Mouse (Mus musculus) hindbrain, postnatal 0 days (tissue): ENCODE results near the gene Fbn1. TPM values are rescaled to one million over a fixed set of nuclear protein-coding genes. Genes with fewer than 3 reads are reported as not detected.
A peak's percentile ranks its signal among the peaks of the same experiment; 100 is the strongest.

ENCODE experiments used
- ATAC-seq: fragments of 200-750 bp; cut with Nextera tagmentation; 2 replicates; pipeline ENCODE4 v1.8.0; 2017; ENCODE audit warnings: mild to moderate bottlenecking, moderate TSS enrichment, moderate library complexity
- DNase-seq: peaks from one replicate; pipeline ENCODE4 v3.0.0-alpha.2; 2015; ENCODE audit warnings: low spot score
- H3K27ac ChIP-seq: fragments of 300-500 bp; sonication (generic); 2 replicates; pipeline ENCODE4 v1.5.1; 2014; ENCODE audit warnings: mild to moderate bottlenecking
- H3K27me3 ChIP-seq: fragments of 300-500 bp; sonication (generic); 2 replicates; pipeline ENCODE4 v1.6.1; 2014; ENCODE audit warnings: low read length, mixed read lengths; ENCODE audit not compliant: insufficient read depth
- H3K36me3 ChIP-seq: fragments of 300-500 bp; sonication (generic); 2 replicates; pipeline ENCODE4 v1.6.1; 2014; ENCODE audit warnings: low read length, mixed read lengths; ENCODE audit not compliant: insufficient read depth
- H3K4me1 ChIP-seq: fragments of 300-500 bp; sonication (generic); 2 replicates; pipeline ENCODE4 v1.6.1; 2014; ENCODE audit warnings: antibody characterized with exemption, low read length, mixed read lengths; ENCODE audit not compliant: insufficient read depth
- H3K4me2 ChIP-seq: fragments of 300-500 bp; sonication (generic); 2 replicates; pipeline ENCODE4 v1.6.1; 2014; ENCODE audit warnings: low read depth, mild to moderate bottlenecking, low read length, moderate library complexity, mixed read lengths
- H3K4me3 ChIP-seq: fragments of 300-500 bp; sonication (generic); 2 replicates; pipeline ENCODE4 v1.5.1; 2014; ENCODE audit warnings: low read length
- H3K9ac ChIP-seq: fragments of 300-500 bp; sonication (generic); replicated peaks from 2 replicates; pipeline ENCODE4 v1.6.1; 2014; ENCODE audit warnings: mild to moderate bottlenecking, low read length, moderate library complexity, mixed read lengths
- H3K9me3 ChIP-seq: fragments of 300-500 bp; sonication (generic); 2 replicates; pipeline ENCODE4 v1.6.1; 2016; ENCODE audit warnings: low read length, mixed read lengths
- CTCF ChIP-seq: IDR thresholded peaks from 2 replicates; pipeline ENCODE4 v1.5.1; 2016; ENCODE audit warnings: antibody characterized with exemption, control low read depth, low read depth
- WGBS: fragments of 180-500 bp; shearing (Covaris S2); extraction: QIAGEN DNeasy Blood & Tissue Kit; methylation state at CpG from one replicate; pipeline ENCODE4 v1.1.7; 2014; 5-methylcytosine and 5-hydroxymethylcytosine counted together
- polyA plus RNA-seq: library from polyadenylated mRNA; unstranded; fragments of >200 nt; fragmentation: Nextera tagmentation; extraction: Ambion mirVana; gene quantifications from 2 replicates; pipeline ENCODE4 v1.2.1, GENCODE M21; 2015
- total RNA-seq: library from RNA; depleted of rRNA; stranded (reverse); fragments of >200 nt; gene quantifications from 2 replicates; pipeline ENCODE4 v1.2.3, GENCODE M21; 2014; rRNA removed

Fbn1 gene
- total and polyA plus RNA-seq, 2 experiments from 2014 or later: 2.3 to 16.6 TPM

GRCm38 (mm10) chr2:125259230-125260120 is 248.3 kb downstream of the Fbn1 start:
- WGBS: 85% methylated on average over 14 of the region's 14 CpGs
- peak; percentile 71 for TF ChIP-seq CTCF

GRCm38 (mm10) chr2:125255886-125256285 is 251.9 kb downstream of the Fbn1 start:
- no peaks in the 10 kb centered on the region for H3K9me3 ChIP-seq
- H3K4me1 ChIP-seq: no peaks in the 10 kb centered on the region
- no peaks in the 10 kb centered on the region for H3K27me3 ChIP-seq
- H3K9ac ChIP-seq: no peak overlapping the region
- ATAC-seq (no peak), DNase-seq (no peak)
- no peak overlapping the region for H3K4me2 ChIP-seq
- WGBS: 94% methylated on average over 3 of the region's 3 CpGs
- no peak for TF ChIP-seq CTCF
- no peak overlapping the region for H3K27ac ChIP-seq
- peaks cover 25% of the 10 kb centered on the region; the same call in 1 of the 2 replicates for H3K36me3 ChIP-seq
- H3K4me3 ChIP-seq: no peak overlapping the region

More at GRCm38 (mm10) chr2:125259230-125260120, 248.3 kb downstream of the Fbn1 start:
- ATAC-seq (0 out of 2 replicates have a peak, but pooled peaks have one; percentile 50), DNase-seq (peak; percentile 74)
- Histone ChIP-seq H3K4me2 (no peak overlapping the region), H3K9ac (no peak overlapping the region), H3K4me3 (no peak overlapping the region), H3K36me3 (peaks cover 19% of the 10 kb centered on the region; the same call in 1 of the 2 replicates), H3K27ac (no peak overlapping the region), H3K27me3 (no peaks in the 10 kb centered on the region), H3K9me3 (no peaks in the 10 kb centered on the region), H3K4me1 (no peaks in the 10 kb centered on the region)

GRCm38 (mm10) chr2:125254630-125255029 is 253.2 kb downstream of the Fbn1 start:
- Histone ChIP-seq H3K27ac (no peak overlapping the region), H3K4me1 (no peaks in the 10 kb centered on the region), H3K36me3 (peaks cover 25% of the 10 kb centered on the region; the same call in 1 of the 2 replicates), H3K27me3 (no peaks in the 10 kb centered on the region), H3K9me3 (no peaks in the 10 kb centered on the region), H3K9ac (no peak overlapping the region), H3K4me2 (no peak overlapping the region), H3K4me3 (no peak overlapping the region)
- no peak for TF ChIP-seq CTCF
- DNase-seq (no peak), ATAC-seq (no peak)
- 92% methylated on average over 3 of the region's 3 CpGs for WGBS

GRCm38 (mm10) chr2:125253699-125254098 is 254.1 kb downstream of the Fbn1 start:
- no peak for ATAC-seq
- WGBS: 96% methylated on average over 6 of the region's 6 CpGs
- H3K9ac ChIP-seq: no peak overlapping the region

GRCm38 (mm10) chr2:125252275-125252674 is 255.5 kb downstream of the Fbn1 start:
- peak; percentile 65 for DNase-seq
- Histone ChIP-seq H3K27me3 (no peaks in the 10 kb centered on the region), H3K4me3 (no peak overlapping the region), H3K9ac (no peak overlapping the region), H3K27ac (no peak overlapping the region), H3K4me2 (no peak overlapping the region), H3K4me1 (peaks cover 5% of the 10 kb centered on the region), H3K36me3 (peaks cover 14% of the 10 kb centered on the region; the same call in 1 of the 2 replicates), H3K9me3 (no peaks in the 10 kb centered on the region)
- 60% methylated on average over 2 of the region's 2 CpGs for WGBS
- no peak for ATAC-seq
- TF ChIP-seq CTCF: peak; percentile 72

More at GRCm38 (mm10) chr2:125253699-125254098, 254.1 kb downstream of the Fbn1 start:
- Histone ChIP-seq H3K27me3 (no peaks in the 10 kb centered on the region), H3K9me3 (no peaks in the 10 kb centered on the region), H3K36me3 (peaks cover 25% of the 10 kb centered on the region; the same call in 1 of the 2 replicates), H3K4me1 (peaks cover under 1% of the 10 kb centered on the region; the same call in 1 of the 2 replicates), H3K4me3 (no peak overlapping the region), H3K4me2 (no peak overlapping the region), H3K27ac (no peak overlapping the region)
- no peak for TF ChIP-seq CTCF
- no peak for DNase-seq

GRCm38 (mm10) chr2:125251781-125252180 is 256.0 kb downstream of the Fbn1 start:
- WGBS: 90% methylated on average over 4 of the region's 4 CpGs

More at GRCm38 (mm10) chr2:125251781-125252180, 256.0 kb downstream of the Fbn1 start:
- ATAC-seq: no peak
- H3K27ac ChIP-seq: no peak overlapping the region
- DNase-seq: no peak
- no peak for TF ChIP-seq CTCF
- H3K9me3 ChIP-seq: no peaks in the 10 kb centered on the region
- no peak overlapping the region for H3K9ac ChIP-seq
- H3K36me3 ChIP-seq: peaks cover 9% of the 10 kb centered on the region; the same call in 1 of the 2 replicates
- H3K27me3 ChIP-seq: no peaks in the 10 kb centered on the region
- peaks cover 5% of the 10 kb centered on the region for H3K4me1 ChIP-seq
- no peak overlapping the region for H3K4me2 ChIP-seq
- H3K4me3 ChIP-seq: no peak overlapping the region

Other genes starting within 250 kb of the Fbn1 start
- 0.07 TPM in 1 of 2 replicates, not detected in the other for gene Gm9913, start 2.9 kb downstream of the Fbn1 start, total RNA-seq
- gene Gm9913, start 2.9 kb downstream of the Fbn1 start, polyA plus RNA-seq: 0.14 and 0.20 TPM in 2 replicates
- 1.5 and 2.4 TPM in 2 replicates for gene Cep152, start 117.1 kb upstream of the Fbn1 start, total RNA-seq
- 1.6 and 1.9 TPM in 2 replicates for gene Cep152, start 117.1 kb upstream of the Fbn1 start, polyA plus RNA-seq
- 262 and 346 TPM in 2 replicates for gene Eid1, start 165.1 kb upstream of the Fbn1 start, total RNA-seq
- 393 and 394 TPM in 2 replicates for gene Eid1, start 165.1 kb upstream of the Fbn1 start, polyA plus RNA-seq
- gene Shc4, start 216.2 kb upstream of the Fbn1 start, total RNA-seq: 9.1 and 11.1 TPM in 2 replicates
- gene Shc4, start 216.2 kb upstream of the Fbn1 start, polyA plus RNA-seq: 3.9 and 4.5 TPM in 2 replicates